Mouse (Mus musculus): ENCODE results near the gene Klc3.
A peak's percentile ranks its signal among the peaks of the same experiment; 100 is the strongest.

Gene Klc3

GRCm38 (mm10) chr7:19403731-19404296, at the start of gene Klc3:
Gene Klc3 (minus strand): TSS chr7:19404104.
- DNase-seq (ENCODE audit: inconsistent age in 2 of 2, low spot score in 1 of 2), result peak; percentile 62 to 76

- no peak for DNase-seq (ENCODE audit: inconsistent age in 2 of 2, low spot score in 1 of 2)
These were observed 45.3 kb upstream of the Klc3 start for GRCm38 (mm10) chr7:19449165-19449564.

- DNase-seq (ENCODE audit: inconsistent age in 2 of 2, low spot score in 1 of 2), result no peak
These were observed 43.8 kb upstream of the Klc3 start for GRCm38 (mm10) chr7:19447689-19448088.

- peak; percentile 77 to 78 for DNase-seq (ENCODE audit: inconsistent age in 2 of 2, low spot score in 1 of 2)
These were observed 40.9 kb upstream of the Klc3 start for GRCm38 (mm10) chr7:19444801-19445200.

GRCm38 (mm10) chr7:19443344-19443743, 39.4 kb upstream of the Klc3 start:
- DNase-seq (ENCODE audit: inconsistent age in 2 of 2, low spot score in 1 of 2), result peak; percentile 80 to 96

GRCm38 (mm10) chr7:19441448-19442091, 37.7 kb upstream of the Klc3 start:
- DNase-seq (ENCODE audit: inconsistent age in 2 of 2, low spot score in 1 of 2), result peak; percentile 45 to 56

GRCm38 (mm10) chr7:19437048-19437447, 33.1 kb upstream of the Klc3 start:
- DNase-seq (ENCODE audit: inconsistent age in 2 of 2, low spot score in 1 of 2), result no peak

GRCm38 (mm10) chr7:19436276-19436675, 32.4 kb upstream of the Klc3 start:
- DNase-seq (ENCODE audit: inconsistent age in 2 of 2, low spot score in 1 of 2), result no peak

GRCm38 (mm10) chr7:19432475-19432874, 28.6 kb upstream of the Klc3 start:
- no peak for DNase-seq (ENCODE audit: inconsistent age in 2 of 2, low spot score in 1 of 2)

- DNase-seq (ENCODE audit: inconsistent age in 2 of 2, low spot score in 1 of 2), result no peak
These were observed 26.5 kb upstream of the Klc3 start for GRCm38 (mm10) chr7:19430402-19430801.

- DNase-seq (ENCODE audit: inconsistent age in 2 of 2, low spot score in 1 of 2), result no peak
These were observed 25.8 kb upstream of the Klc3 start for GRCm38 (mm10) chr7:19429726-19430125.

- DNase-seq (ENCODE audit: inconsistent age in 2 of 2, low spot score in 1 of 2), result no peak
These were observed 24.2 kb upstream of the Klc3 start for GRCm38 (mm10) chr7:19427999-19428650.

GRCm38 (mm10) chr7:19426888-19427287, 23.0 kb upstream of the Klc3 start:
- DNase-seq (ENCODE audit: inconsistent age in 2 of 2, low spot score in 1 of 2), result no peak

- DNase-seq (ENCODE audit: inconsistent age in 2 of 2, low spot score in 1 of 2), result no peak
These were observed 22.4 kb upstream of the Klc3 start for GRCm38 (mm10) chr7:19426349-19426748.

GRCm38 (mm10) chr7:19424051-19424450, 20.1 kb upstream of the Klc3 start:
- no peak for DNase-seq (ENCODE audit: inconsistent age in 2 of 2, low spot score in 1 of 2)

- DNase-seq (ENCODE audit: inconsistent age in 2 of 2, low spot score in 1 of 2), result no peak
These were observed 19.2 kb upstream of the Klc3 start for GRCm38 (mm10) chr7:19423083-19423482.

GRCm38 (mm10) chr7:19420821-19421636, 17.1 kb upstream of the Klc3 start:
- peak; percentile 92 to 95 for DNase-seq (ENCODE audit: inconsistent age in 2 of 2, low spot score in 1 of 2)

GRCm38 (mm10) chr7:19420121-19420520, 16.2 kb upstream of the Klc3 start:
- DNase-seq (ENCODE audit: inconsistent age in 2 of 2, low spot score in 1 of 2), result no peak

- DNase-seq (ENCODE audit: inconsistent age in 2 of 2, low spot score in 1 of 2), result no peak
These were observed 12.7 kb upstream of the Klc3 start for GRCm38 (mm10) chr7:19416590-19416989.

GRCm38 (mm10) chr7:19413525-19413924, 9.6 kb upstream of the Klc3 start:
- no peak for DNase-seq (ENCODE audit: inconsistent age in 2 of 2, low spot score in 1 of 2)

GRCm38 (mm10) chr7:19411783-19412182, 7.9 kb upstream of the Klc3 start:
- peak in 1 of 2 experiments; percentile 37 for DNase-seq (ENCODE audit: inconsistent age in 2 of 2, low spot score in 1 of 2)

All from adrenal gland, adult (tissue).